Mouse (Mus musculus): ENCODE results near the gene Fam131b.

DNA sequence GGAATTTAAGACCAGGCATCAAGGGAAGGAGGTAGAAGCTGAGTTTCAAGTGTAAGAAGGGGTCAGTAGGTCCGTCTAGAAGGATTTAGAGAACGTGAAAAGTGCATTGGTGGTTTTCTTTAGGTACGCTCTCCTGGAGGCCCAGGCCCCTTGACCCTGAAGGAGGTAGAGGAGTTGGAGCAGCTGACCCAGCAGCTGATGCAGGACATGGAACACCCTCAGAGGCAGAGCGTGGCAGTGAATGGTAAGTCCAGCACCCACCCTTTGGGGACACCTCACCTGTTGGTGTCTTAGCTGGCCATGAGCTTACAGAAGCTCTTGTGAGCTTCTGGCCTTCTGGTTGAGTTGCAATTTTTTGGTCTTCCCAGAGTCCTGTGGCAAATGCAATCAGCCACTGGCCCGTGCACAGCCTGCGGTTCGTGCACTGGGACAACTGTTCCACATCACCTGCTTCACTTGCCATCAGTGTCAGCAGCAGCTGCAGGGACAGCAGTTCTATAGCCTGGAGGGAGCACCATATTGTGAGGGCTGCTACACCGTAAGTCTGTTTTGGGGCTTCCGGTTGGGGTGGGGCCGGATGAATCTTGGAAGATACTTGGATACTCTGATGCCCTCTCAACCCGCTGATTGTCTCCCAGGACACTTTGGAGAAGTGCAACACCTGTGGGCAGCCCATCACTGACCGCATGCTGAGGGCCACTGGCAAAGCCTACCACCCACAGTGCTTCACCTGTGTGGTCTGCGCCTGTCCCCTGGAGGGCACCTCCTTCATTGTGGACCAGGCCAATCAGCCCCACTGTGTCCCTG lies 31.6 kb upstream of the Fam131b start:
- TF ChIP-seq CTCF (IDR thresholded peaks at IDR 0.05; ENCODE audit: borderline replicate concordance, control insufficient read depth, extremely low read depth, insufficient read depth, low read length, poor library complexity) (no peak), POLR2A (IDR thresholded peaks at IDR 0.05; ENCODE audit: control insufficient read depth, extremely low read depth, insufficient read depth, low read length, poor library complexity) (no peak)
